Mouse (Mus musculus) embryonic facial prominence, embryonic 15.5 days (tissue): ENCODE results near the gene Bok. TPM values are rescaled to one million over a fixed set of nuclear protein-coding genes. Genes with fewer than 3 reads are reported as not detected.

Experiments
- ATAC-seq: fragments of 200-750 bp; cut with Nextera tagmentation; 2 replicates; pipeline ENCODE4 v1.8.0; 2017; ENCODE audit warnings: low read depth, moderate TSS enrichment; ENCODE audit not compliant: insufficient number of reproducible peaks, low FRiP score, low TSS enrichment
- H3K27ac ChIP-seq: fragments of 300-500 bp; sonication (generic); replicated peaks from 2 replicates; pipeline ENCODE4 v1.5.1; 2015; ENCODE audit warnings: mild to moderate bottlenecking, inconsistent platforms
- H3K27me3 ChIP-seq: fragments of 300-500 bp; sonication (generic); 2 replicates; pipeline ENCODE4 v1.6.1; 2015; ENCODE audit warnings: inconsistent platforms
- H3K36me3 ChIP-seq: fragments of 300-500 bp; sonication (generic); 2 replicates; pipeline ENCODE4 v1.6.1; 2015; ENCODE audit warnings: mild to moderate bottlenecking, inconsistent platforms
- H3K4me1 ChIP-seq: fragments of 300-500 bp; sonication (generic); 2 replicates; pipeline ENCODE4 v1.6.1; 2015; ENCODE audit warnings: inconsistent platforms
- H3K4me2 ChIP-seq: fragments of 300-500 bp; sonication (generic); replicated peaks from 2 replicates; pipeline ENCODE4 v1.6.1; 2015; ENCODE audit warnings: mild to moderate bottlenecking, inconsistent platforms
- H3K4me3 ChIP-seq: fragments of 300-500 bp; sonication (generic); replicated peaks from 2 replicates; pipeline ENCODE4 v1.5.1; 2015; ENCODE audit warnings: mild to moderate bottlenecking, inconsistent platforms
- H3K9ac ChIP-seq: fragments of 300-500 bp; sonication (generic); 2 replicates; pipeline ENCODE4 v1.6.1; 2015; ENCODE audit warnings: inconsistent platforms
- H3K9me3 ChIP-seq: fragments of 300-500 bp; sonication (generic); replicated peaks from 2 replicates; pipeline ENCODE4 v1.6.1; 2016; ENCODE audit warnings: inconsistent platforms
- WGBS: fragments of 180-500 bp; shearing (Covaris S2); methylation state at CpG from one replicate; pipeline ENCODE4 v1.1.7; 2015; 5-methylcytosine and 5-hydroxymethylcytosine counted together
- polyA plus RNA-seq: library from polyadenylated mRNA; unstranded; fragments of >200 nt; fragmentation: Nextera tagmentation; extraction: Ambion mirVana; gene quantifications from 2 replicates; pipeline ENCODE4 v1.2.1, GENCODE M21; 2015

Bok gene
- polyA plus RNA-seq, 1 experiment from 2014 or later: 63.4 TPM

GRCm38 (mm10) chr1:93721557-93721956, 36.1 kb downstream of the Bok start:
- Histone ChIP-seq H3K27me3 (no peaks in the 10 kb centered on the region), H3K27ac (no peak overlapping the region), H3K4me1 (no peaks in the 10 kb centered on the region), H3K36me3 (peaks cover 17% of the 10 kb centered on the region), H3K9ac (no peak overlapping the region), H3K9me3 (no peaks in the 10 kb centered on the region), H3K4me3 (no peak overlapping the region), H3K4me2 (no peak overlapping the region)
- WGBS: 74% methylated on average over 7 of the region's 7 CpGs
- ATAC-seq: no peak

GRCm38 (mm10) chr1:93724623-93725022, 39.2 kb downstream of the Bok start:
- 82% methylated on average over 3 of the region's 3 CpGs for WGBS

GRCm38 (mm10) chr1:93725665-93726064, 40.2 kb downstream of the Bok start:
- Histone ChIP-seq H3K4me2 (no peak overlapping the region), H3K9me3 (no peaks in the 10 kb centered on the region), H3K36me3 (peaks cover 6% of the 10 kb centered on the region; the same call in 1 of the 2 replicates), H3K27me3 (no peaks in the 10 kb centered on the region), H3K27ac (no peak overlapping the region), H3K9ac (no peak overlapping the region), H3K4me1 (no peaks in the 10 kb centered on the region), H3K4me3 (no peak overlapping the region)
- no peak for ATAC-seq
- WGBS: 94% methylated on average over 5 of the region's 5 CpGs

More at GRCm38 (mm10) chr1:93724623-93725022, 39.2 kb downstream of the Bok start:
- no peak overlapping the region for H3K4me3 ChIP-seq
- peaks cover 6% of the 10 kb centered on the region; the same call in 1 of the 2 replicates for H3K36me3 ChIP-seq
- H3K9ac ChIP-seq: no peak overlapping the region
- no peak overlapping the region for H3K27ac ChIP-seq
- H3K27me3 ChIP-seq: no peaks in the 10 kb centered on the region
- ATAC-seq: no peak
- no peak overlapping the region for H3K4me2 ChIP-seq
- H3K9me3 ChIP-seq: no peaks in the 10 kb centered on the region
- H3K4me1 ChIP-seq: no peaks in the 10 kb centered on the region

DNA sequence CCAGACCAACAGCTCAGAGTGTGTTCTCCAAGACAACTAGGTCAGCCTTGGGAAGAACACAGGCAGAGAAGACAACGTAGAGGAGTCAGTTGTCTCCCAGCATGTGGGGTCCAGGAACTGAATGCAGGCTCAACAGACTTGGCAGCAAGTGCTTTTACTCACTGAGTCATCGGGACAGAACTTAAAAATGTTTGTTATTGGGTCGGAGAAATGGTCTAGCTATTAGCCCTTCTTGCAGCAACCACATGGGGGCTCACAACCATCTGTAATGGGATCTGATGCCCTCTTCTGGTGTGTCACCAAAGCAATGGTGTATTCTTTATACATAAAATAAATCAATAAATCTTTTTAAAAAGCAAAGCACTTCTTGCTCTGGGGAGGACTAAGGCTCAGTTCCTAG, 40.7 kb downstream of the Bok start:
- H3K9me3 ChIP-seq: no peaks in the 10 kb centered on the region
- peaks cover 6% of the 10 kb centered on the region; the same call in 1 of the 2 replicates for H3K36me3 ChIP-seq
- 73% methylated on average over 3 of the region's 3 CpGs for WGBS
- no peak overlapping the region for H3K4me3 ChIP-seq
- no peak overlapping the region for H3K4me2 ChIP-seq
- H3K4me1 ChIP-seq: no peaks in the 10 kb centered on the region
- no peaks in the 10 kb centered on the region for H3K27me3 ChIP-seq
- no peak for ATAC-seq
- H3K9ac ChIP-seq: no peak overlapping the region
- H3K27ac ChIP-seq: no peak overlapping the region

- Histone ChIP-seq H3K4me1 (0 out of 2 replicates have a peak, but pooled peaks cover 3% of the 10 kb centered on the region), H3K27me3 (no peaks in the 10 kb centered on the region), H3K9me3 (no peaks in the 10 kb centered on the region), H3K4me3 (no peak overlapping the region), H3K4me2 (no peak overlapping the region), H3K36me3 (peaks cover 6% of the 10 kb centered on the region; the same call in 1 of the 2 replicates), H3K27ac (no peak overlapping the region), H3K9ac (no peak overlapping the region)
- 73% methylated on average over 3 of the region's 3 CpGs for WGBS
- ATAC-seq: no peak
These were observed 41.5 kb downstream of the Bok start for GRCm38 (mm10) chr1:93726974-93727373.

GRCm38 (mm10) chr1:93731103-93731502, 45.6 kb downstream of the Bok start:
- Histone ChIP-seq H3K4me3 (no peak overlapping the region), H3K36me3 (no peaks in the 10 kb centered on the region), H3K9ac (no peak overlapping the region), H3K9me3 (no peaks in the 10 kb centered on the region), H3K27me3 (no peaks in the 10 kb centered on the region), H3K4me2 (no peak overlapping the region), H3K4me1 (0 out of 2 replicates have a peak, but pooled peaks cover 5% of the 10 kb centered on the region), H3K27ac (no peak overlapping the region)
- ATAC-seq: no peak
- WGBS: 94% methylated on average over 5 of the region's 5 CpGs

GRCm38 (mm10) chr1:93731880-93732281, 46.4 kb downstream of the Bok start:
- no peaks in the 10 kb centered on the region for H3K36me3 ChIP-seq
- H3K27me3 ChIP-seq: no peaks in the 10 kb centered on the region
- 25% methylated on average over 3 of the region's 3 CpGs for WGBS
- H3K4me2 ChIP-seq: no peak overlapping the region
- no peak overlapping the region for H3K9ac ChIP-seq
- no peak overlapping the region for H3K4me3 ChIP-seq
- 0 out of 2 replicates have a peak, but pooled peaks cover 5% of the 10 kb centered on the region for H3K4me1 ChIP-seq
- H3K9me3 ChIP-seq: no peaks in the 10 kb centered on the region
- H3K27ac ChIP-seq: no peak overlapping the region
- no peak for ATAC-seq

GRCm38 (mm10) chr1:93735859-93736258, 50.4 kb downstream of the Bok start:
- 60% methylated on average over 3 of the region's 3 CpGs for WGBS
- no peak overlapping the region for H3K27ac ChIP-seq
- H3K4me1 ChIP-seq: 0 out of 2 replicates have a peak, but pooled peaks cover 5% of the 10 kb centered on the region
- H3K9me3 ChIP-seq: no peaks in the 10 kb centered on the region
- no peak overlapping the region for H3K4me2 ChIP-seq
- no peak overlapping the region for H3K4me3 ChIP-seq
- H3K36me3 ChIP-seq: no peaks in the 10 kb centered on the region
- H3K9ac ChIP-seq: no peak overlapping the region
- no peaks in the 10 kb centered on the region for H3K27me3 ChIP-seq
- no peak for ATAC-seq

DNA sequence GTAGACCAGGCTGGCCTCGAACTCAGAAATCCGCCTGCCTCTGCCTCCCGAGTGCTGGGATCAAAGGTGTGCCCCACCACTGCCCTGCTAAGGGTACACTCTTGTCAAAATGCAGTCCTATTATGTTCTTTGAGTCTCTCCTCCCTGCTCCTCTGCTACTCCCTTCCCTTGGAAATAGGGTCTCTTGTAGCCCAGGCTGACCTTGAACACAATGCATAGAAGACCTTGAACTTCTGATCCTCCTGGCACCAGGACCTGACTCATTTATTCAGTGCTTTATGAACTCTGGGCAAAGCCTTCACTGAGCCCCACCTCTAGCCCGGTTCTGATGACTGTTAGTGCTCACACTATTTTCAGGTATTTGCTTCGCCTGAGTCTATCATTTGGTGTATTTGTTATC, 52.3 kb downstream of the Bok start:
- no peaks in the 10 kb centered on the region for H3K27me3 ChIP-seq
- H3K27ac ChIP-seq: no peak overlapping the region
- 95% methylated on average over 5 of the region's 5 CpGs for WGBS
- no peaks in the 10 kb centered on the region for H3K36me3 ChIP-seq
- no peak for ATAC-seq
- no peak overlapping the region for H3K4me2 ChIP-seq
- no peak overlapping the region for H3K4me3 ChIP-seq
- no peak overlapping the region for H3K9ac ChIP-seq
- no peaks in the 10 kb centered on the region for H3K9me3 ChIP-seq
- no peaks in the 10 kb centered on the region for H3K4me1 ChIP-seq

GRCm38 (mm10) chr1:93740671-93741070, 55.2 kb downstream of the Bok start:
- ATAC-seq: no peak
- H3K4me2 ChIP-seq: no peak overlapping the region
- H3K27ac ChIP-seq: no peak overlapping the region
- no peaks in the 10 kb centered on the region for H3K4me1 ChIP-seq
- no peaks in the 10 kb centered on the region for H3K9me3 ChIP-seq
- no peaks in the 10 kb centered on the region for H3K27me3 ChIP-seq
- 90% methylated on average over 2 of the region's 2 CpGs for WGBS
- no peak overlapping the region for H3K9ac ChIP-seq
- no peak overlapping the region for H3K4me3 ChIP-seq
- H3K36me3 ChIP-seq: 0 out of 2 replicates have a peak, but pooled peaks cover 4% of the 10 kb centered on the region

GRCm38 (mm10) chr1:93741987-93742386, 56.5 kb downstream of the Bok start:
- WGBS: 92% methylated on average over 4 of the region's 4 CpGs
- H3K4me3 ChIP-seq: no peak overlapping the region
- H3K27ac ChIP-seq: no peak overlapping the region
- no peaks in the 10 kb centered on the region for H3K27me3 ChIP-seq
- no peaks in the 10 kb centered on the region for H3K9me3 ChIP-seq
- no peak overlapping the region for H3K4me2 ChIP-seq
- H3K36me3 ChIP-seq: 0 out of 2 replicates have a peak, but pooled peaks cover 4% of the 10 kb centered on the region
- no peak overlapping the region for H3K9ac ChIP-seq
- H3K4me1 ChIP-seq: no peaks in the 10 kb centered on the region
- ATAC-seq: no peak

DNA sequence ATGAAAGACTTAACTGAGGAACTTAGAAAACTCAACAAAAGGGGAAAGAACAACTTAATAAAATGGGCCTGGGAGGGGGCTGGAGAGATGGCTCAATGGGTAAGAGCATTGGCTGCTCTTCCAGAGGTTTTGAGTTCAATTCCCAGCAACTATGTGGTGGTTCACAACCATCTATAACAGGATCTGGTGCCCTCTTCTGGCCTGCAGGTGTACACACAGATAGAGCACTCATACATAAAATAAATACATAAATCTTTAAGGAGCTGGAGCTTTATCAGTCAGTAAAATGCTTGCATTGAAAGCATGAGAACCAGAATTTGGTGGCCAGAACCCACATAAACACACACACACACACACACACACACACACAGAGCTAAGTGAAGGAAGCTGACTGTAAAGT, 57.5 kb downstream of the Bok start:
- Histone ChIP-seq H3K4me1 (no peaks in the 10 kb centered on the region), H3K9ac (no peak overlapping the region), H3K4me2 (no peak overlapping the region), H3K4me3 (no peak overlapping the region), H3K27me3 (no peaks in the 10 kb centered on the region), H3K9me3 (no peaks in the 10 kb centered on the region), H3K27ac (no peak overlapping the region), H3K36me3 (0 out of 2 replicates have a peak, but pooled peaks cover 4% of the 10 kb centered on the region)
- no peak for ATAC-seq
